Mouse (Mus musculus) lung, embryonic 14.5 days (tissue): ENCODE results near the gene Trabd2b. TPM values are rescaled to one million over a fixed set of nuclear protein-coding genes. Genes with fewer than 3 reads are reported as not detected.

Source experiments
- ATAC-seq: fragments of 200-750 bp; cut with Nextera tagmentation; 2 replicates; pipeline ENCODE4 v1.8.0; 2017; ENCODE audit warnings: mild to moderate bottlenecking, moderate TSS enrichment, moderate library complexity; ENCODE audit not compliant: insufficient read depth
- DNase-seq: peaks from one replicate; pipeline ENCODE4 v3.0.0-alpha.2; 2015
- H3K27ac ChIP-seq: fragments of 300-500 bp; sonication (generic); 2 replicates; pipeline ENCODE4 v1.5.1; 2014; ENCODE audit warnings: low read depth, mild to moderate bottlenecking, moderate library complexity
- H3K27me3 ChIP-seq: fragments of 300-500 bp; sonication (generic); 2 replicates; pipeline ENCODE4 v1.6.1; 2014; ENCODE audit warnings: low read length, control low read depth; ENCODE audit not compliant: insufficient read depth
- H3K36me3 ChIP-seq: fragments of 300-500 bp; sonication (generic); 2 replicates; pipeline ENCODE4 v1.6.1; 2014; ENCODE audit warnings: control low read depth; ENCODE audit not compliant: insufficient read depth
- H3K4me1 ChIP-seq: fragments of 300-500 bp; sonication (generic); 2 replicates; pipeline ENCODE4 v1.6.1; 2014; ENCODE audit warnings: antibody characterized with exemption, control low read depth; ENCODE audit not compliant: insufficient read depth
- H3K4me2 ChIP-seq: fragments of 300-500 bp; sonication (generic); 2 replicates; pipeline ENCODE4 v1.6.1; 2014; ENCODE audit warnings: mild to moderate bottlenecking
- H3K4me3 ChIP-seq: fragments of 300-500 bp; sonication (generic); 2 replicates; pipeline ENCODE4 v1.5.1; 2014; ENCODE audit warnings: low read depth, low read length
- H3K9ac ChIP-seq: fragments of 300-500 bp; sonication (generic); 2 replicates; pipeline ENCODE4 v1.6.1; 2014
- H3K9me3 ChIP-seq: fragments of 300-500 bp; sonication (generic); 2 replicates; pipeline ENCODE4 v1.6.1; 2016; ENCODE audit warnings: low read depth, low read length, control low read depth
- CTCF ChIP-seq: IDR thresholded peaks from 2 replicates; pipeline ENCODE4 v1.5.1; 2016; ENCODE audit warnings: antibody characterized with exemption, low read depth
- WGBS: fragments of 180-500 bp; shearing (Covaris S2); extraction: QIAGEN DNeasy Blood & Tissue Kit; methylation state at CpG from one replicate; pipeline ENCODE4 v1.1.7; 2014; 5-methylcytosine and 5-hydroxymethylcytosine counted together
- polyA plus RNA-seq: library from polyadenylated mRNA; unstranded; fragments of >200 nt; fragmentation: Nextera tagmentation; extraction: Ambion mirVana; gene quantifications from 2 replicates; pipeline ENCODE4 v1.2.1, GENCODE M21; 2014

Gene Trabd2b
- polyA plus RNA-seq, 1 experiment from 2014 or later, result 4.6 TPM

DNA sequence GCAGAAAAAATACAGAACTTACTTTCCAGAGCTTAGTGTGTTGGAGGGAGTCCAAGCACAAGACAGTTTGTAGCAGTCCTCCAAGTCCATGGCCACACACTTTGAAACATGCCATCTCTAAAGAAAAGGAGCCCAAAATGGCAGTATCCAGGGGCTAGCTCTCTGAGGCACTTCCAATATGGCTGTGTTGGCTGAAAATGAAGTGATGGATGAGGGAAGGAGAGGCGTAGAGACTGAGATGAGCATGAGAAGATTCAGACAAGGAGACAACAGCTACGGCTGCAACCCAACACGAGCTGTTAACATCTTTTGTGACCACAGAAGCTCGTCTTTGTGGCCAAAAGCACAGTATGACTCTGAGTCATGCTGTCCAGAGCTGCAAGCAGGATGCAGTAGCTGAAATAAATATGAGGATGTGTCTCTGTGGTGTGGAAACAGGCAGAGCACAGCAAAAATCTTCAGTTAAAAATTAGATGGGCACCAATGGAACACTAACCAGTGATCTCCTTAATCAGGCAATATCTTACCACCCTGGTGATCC, 27.0 kb upstream of the Trabd2b start:
- Histone ChIP-seq H3K27me3 (no peaks in the 10 kb centered on the region), H3K4me1 (no peaks in the 10 kb centered on the region), H3K36me3 (no peaks in the 10 kb centered on the region), H3K4me2 (no peak overlapping the region), H3K9ac (no peak overlapping the region), H3K27ac (no peak overlapping the region), H3K4me3 (no peak overlapping the region), H3K9me3 (no peaks in the 10 kb centered on the region)
- no peak for TF ChIP-seq CTCF
- WGBS, result 85% methylated on average over 4 of the region's 4 CpGs
- DNase-seq (no peak), ATAC-seq (no peak)

GRCm38 (mm10) chr4:114382627-114383026, 23.9 kb upstream of the Trabd2b start:
- no peak for TF ChIP-seq CTCF
- Histone ChIP-seq H3K36me3 (no peaks in the 10 kb centered on the region), H3K27ac (no peak overlapping the region), H3K9me3 (no peaks in the 10 kb centered on the region), H3K4me1 (peaks cover 13% of the 10 kb centered on the region; the same call in 1 of the 2 replicates), H3K4me3 (no peak overlapping the region), H3K9ac (no peak overlapping the region), H3K27me3 (no peaks in the 10 kb centered on the region), H3K4me2 (no peak overlapping the region)
- no peak for DNase-seq
- no peak for ATAC-seq
- 30% methylated on average over 1 of the region's 1 CpGs for WGBS

DNA sequence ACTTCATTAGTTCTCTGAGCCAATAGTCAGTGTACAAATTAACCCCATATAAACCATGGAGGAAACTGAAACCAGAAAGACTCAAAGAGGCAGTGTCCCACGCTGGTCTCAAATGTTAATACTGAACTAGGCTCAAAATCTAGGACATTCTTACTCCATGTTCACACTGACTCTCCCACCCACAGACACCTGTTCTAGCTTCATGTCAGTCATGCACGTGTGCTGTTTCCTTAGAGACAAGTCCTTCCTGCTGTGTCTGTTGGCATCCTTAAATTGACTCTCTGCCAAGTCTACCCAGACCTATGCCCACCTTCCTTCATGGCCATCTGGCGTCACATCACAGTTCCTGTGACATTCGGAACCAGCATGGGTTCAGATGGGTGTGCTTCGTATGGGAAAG, 21.3 kb upstream of the Trabd2b start:
- Histone ChIP-seq H3K9ac (no peak overlapping the region), H3K4me2 (no peak overlapping the region), H3K4me1 (peaks cover 27% of the 10 kb centered on the region; the same call in 1 of the 2 replicates), H3K36me3 (no peaks in the 10 kb centered on the region), H3K9me3 (no peaks in the 10 kb centered on the region), H3K27me3 (no peaks in the 10 kb centered on the region), H3K4me3 (no peak overlapping the region), H3K27ac (no peak overlapping the region)
- TF ChIP-seq CTCF, result no peak
- ATAC-seq (no peak), DNase-seq (no peak)
- WGBS, result 89% methylated on average over 5 of the region's 5 CpGs

GRCm38 (mm10) chr4:114386395-114386811, 20.1 kb upstream of the Trabd2b start:
- no peak for ATAC-seq
- 67% methylated on average over 2 of the region's 2 CpGs for WGBS

DNA sequence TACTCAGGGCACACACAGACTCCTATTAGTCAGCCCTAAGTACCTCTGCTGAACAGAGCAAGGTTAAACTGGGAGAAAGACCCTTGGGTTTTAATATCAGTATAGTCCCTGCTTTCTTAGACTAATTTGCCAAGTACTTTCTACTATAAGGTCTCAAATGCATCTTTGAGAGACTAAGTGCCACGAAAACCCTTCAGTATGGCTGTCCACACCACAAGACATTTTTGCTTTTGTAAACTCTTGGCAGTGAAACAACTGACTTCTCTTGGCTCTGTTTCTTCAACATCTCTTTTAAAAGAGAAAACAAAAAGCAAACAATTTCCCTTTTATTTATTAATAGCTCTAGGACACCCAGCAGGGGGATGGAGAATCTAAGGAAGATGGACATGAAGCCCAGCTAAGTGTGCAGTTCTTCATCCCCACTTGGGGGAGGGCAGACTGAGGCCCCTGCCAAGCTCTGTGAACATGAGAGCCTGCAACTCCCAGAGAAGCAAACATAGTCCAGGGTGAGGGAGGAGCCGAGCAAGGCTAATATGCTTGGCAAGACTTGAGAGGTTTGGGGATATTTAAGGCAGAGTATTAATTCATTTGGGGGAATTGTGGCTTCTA, 18.9 kb upstream of the Trabd2b start:
- DNase-seq, result peak; percentile 89

More at GRCm38 (mm10) chr4:114386395-114386811, 20.1 kb upstream of the Trabd2b start:
- no peak overlapping the region for H3K9ac ChIP-seq
- DNase-seq, result peak; percentile 59
- no peak overlapping the region for H3K4me3 ChIP-seq
- H3K4me2 ChIP-seq, result no peak overlapping the region
- no peaks in the 10 kb centered on the region for H3K36me3 ChIP-seq
- H3K9me3 ChIP-seq, result no peaks in the 10 kb centered on the region
- peaks cover 27% of the 10 kb centered on the region; the same call in 1 of the 2 replicates for H3K4me1 ChIP-seq
- TF ChIP-seq CTCF, result no peak
- H3K27ac ChIP-seq, result 0 out of 2 replicates have a peak overlapping the region, but pooled peaks have one; percentile 65
- no peaks in the 10 kb centered on the region for H3K27me3 ChIP-seq

DNA sequence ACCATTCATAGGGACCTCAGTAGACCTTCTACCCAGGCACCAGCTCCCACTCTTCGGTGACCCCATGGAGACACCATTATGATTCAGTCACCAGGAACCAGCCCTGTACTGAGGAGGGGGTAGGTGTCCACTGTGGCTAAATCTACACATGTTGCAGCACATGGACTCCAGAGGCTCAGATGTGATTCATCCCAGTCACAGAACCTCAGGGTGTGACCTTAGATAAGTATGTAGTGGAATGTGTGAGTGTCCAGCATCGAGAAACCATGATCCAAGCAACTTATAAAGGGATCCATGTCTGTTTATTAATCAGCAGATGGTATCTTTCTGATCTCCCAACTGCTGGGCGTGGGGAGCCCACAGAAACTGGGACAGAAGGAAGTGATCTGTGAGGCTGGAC, 18.2 kb upstream of the Trabd2b start:
- H3K36me3 ChIP-seq, result no peaks in the 10 kb centered on the region
- ATAC-seq (peak; percentile 79), DNase-seq (peak; percentile 64)
- H3K4me1 ChIP-seq, result peaks cover 27% of the 10 kb centered on the region; the same call in 1 of the 2 replicates
- no peaks in the 10 kb centered on the region for H3K9me3 ChIP-seq
- 57% methylated on average over 3 of the region's 3 CpGs for WGBS
- H3K4me3 ChIP-seq, result no peak overlapping the region
- H3K27ac ChIP-seq, result peak overlapping the region; percentile 81
- no peaks in the 10 kb centered on the region for H3K27me3 ChIP-seq
- no peak for TF ChIP-seq CTCF
- no peak overlapping the region for H3K4me2 ChIP-seq
- no peak overlapping the region for H3K9ac ChIP-seq

More for the DNA sequence above, 18.9 kb upstream of the Trabd2b start:
- Histone ChIP-seq H3K4me3 (no peak overlapping the region), H3K27me3 (no peaks in the 10 kb centered on the region), H3K36me3 (no peaks in the 10 kb centered on the region), H3K4me1 (peaks cover 27% of the 10 kb centered on the region; the same call in 1 of the 2 replicates), H3K9ac (no peak overlapping the region), H3K27ac (peak overlapping the region; percentile 81), H3K9me3 (no peaks in the 10 kb centered on the region), H3K4me2 (no peak overlapping the region)
- peak; percentile 91 for ATAC-seq
- WGBS, result 43% methylated on average over 2 of the region's 2 CpGs
- TF ChIP-seq CTCF, result peak; percentile 21; the same call in 1 of the 2 replicates

- H3K4me2 ChIP-seq, result no peak overlapping the region
- ATAC-seq, result no peak
- H3K9ac ChIP-seq, result no peak overlapping the region
- no peak overlapping the region for H3K4me3 ChIP-seq
- H3K27me3 ChIP-seq, result no peaks in the 10 kb centered on the region
- no peak for TF ChIP-seq CTCF
- no peaks in the 10 kb centered on the region for H3K9me3 ChIP-seq
- no peaks in the 10 kb centered on the region for H3K36me3 ChIP-seq
- DNase-seq, result peak; percentile 61
- H3K4me1 ChIP-seq, result peaks cover 27% of the 10 kb centered on the region; the same call in 1 of the 2 replicates
- no peak overlapping the region for H3K27ac ChIP-seq
These were observed 16.9 kb upstream of the Trabd2b start for GRCm38 (mm10) chr4:114389653-114390052.
